ENCODE assay signal across 24 mouse cellular contexts in the genomic region with DNA sequence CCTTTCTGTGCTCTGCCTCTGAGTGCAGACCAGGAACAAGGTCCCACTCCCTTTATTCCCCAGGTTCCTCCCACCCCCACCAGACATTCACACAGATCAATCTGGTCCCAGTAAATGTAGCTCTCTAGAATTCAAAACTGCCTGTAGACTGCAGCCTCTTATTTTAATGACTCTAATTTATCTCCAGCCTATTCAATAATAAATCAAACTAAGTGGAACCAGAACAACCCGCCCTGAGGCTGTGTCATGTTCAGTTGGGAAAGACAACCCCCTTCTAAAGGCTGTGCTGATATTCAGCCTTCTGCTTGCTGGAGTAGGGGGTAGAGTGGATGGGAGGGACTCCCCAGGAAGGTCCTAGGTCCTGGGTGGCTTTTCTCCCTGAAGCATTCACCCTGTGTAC.
DNase-seq lines count a peak whose midpoint lies in the region; ATAC-seq and TF ChIP-seq lines count a peak whose summit lies in the region.
"Had no signal": no experiment of that assay in that cellular context is flagged by ENCODE, and none has a peak within 500 bp of the region (broad histone marks: within the 10 kb centered on the region; RNA-seq: fewer than 3 reads in every experiment).

No protein-coding gene starts in this region.

- no peaks in the 10 kb centered on the region for H3K4me1 ChIP-seq in hindbrain, embryonic 11.5 days (replicated peaks; ENCODE audit: control insufficient read depth, insufficient read depth, low read length)
- H3K4me1 ChIP-seq in hindbrain, embryonic 12.5 days, result no peaks in the 10 kb centered on the region
- no peaks in the 10 kb centered on the region for H3K4me1 ChIP-seq in kidney, postnatal 0 days (replicated peaks; ENCODE audit: insufficient read depth, low read length)
- H3K4me1 ChIP-seq in kidney, adult 2 months (ENCODE audit: control insufficient read depth, insufficient read depth, low read length), result no peaks in the 10 kb centered on the region
- H3K4me1 ChIP-seq: embryonic facial prominence, embryonic 15.5 days; heart, embryonic 12.5 days; hindbrain, embryonic 13.5 days; intestine, embryonic 15.5 days; liver, embryonic 13.5 days; midbrain, embryonic 13.5 days; neural tube, embryonic 13.5 days had no signal

- peak; percentile 6 for DNase-seq in adrenal gland, postnatal 10 days
- no peak for DNase-seq in adrenal gland, postnatal 4 days (ENCODE audit: low spot score in 2 of 2)
- no peak for DNase-seq in hindbrain, embryonic 11.5 days (ENCODE audit: low spot score)
- DNase-seq in kidney, postnatal 0 days (ENCODE audit: low spot score), result peak; percentile 77
- DNase-seq in kidney, adult 2 months, result no peak
- DNase-seq in mesoderm, embryonic 11.5 days (ENCODE audit: low read depth, low spot score), result peak; percentile 51
- no peak for DNase-seq in cerebellum, adult 11-12 months
- DNase-seq: cerebellum, adult 9-11 months; gastrocnemius, postnatal 10 days; heart, postnatal 10 days; liver, embryonic 13.5 days; lung, adult 2 months; lung, postnatal 14 days; thymus, adult 18-20 months; thymus, postnatal 36 days had no signal

- no peaks in the 10 kb centered on the region for H3K27me3 ChIP-seq in hindbrain, embryonic 11.5 days (ENCODE audit: control insufficient read depth, insufficient read depth, low read length)
- no peaks in the 10 kb centered on the region for H3K27me3 ChIP-seq in hindbrain, embryonic 12.5 days
- H3K27me3 ChIP-seq in kidney, postnatal 0 days (ENCODE audit: insufficient read depth, low read length), result no peaks in the 10 kb centered on the region
- no peaks in the 10 kb centered on the region; the same call in 1 of the 2 replicates for H3K27me3 ChIP-seq in kidney, adult 2 months (replicated peaks; ENCODE audit: control insufficient read depth, insufficient read depth, low read length)
- H3K27me3 ChIP-seq: embryonic facial prominence, embryonic 15.5 days; heart, embryonic 12.5 days; hindbrain, embryonic 13.5 days; intestine, embryonic 15.5 days; liver, embryonic 13.5 days; midbrain, embryonic 13.5 days; neural tube, embryonic 13.5 days had no signal

- no peaks in the 10 kb centered on the region for H3K9me3 ChIP-seq in hindbrain, embryonic 11.5 days (ENCODE audit: control insufficient read depth, low read length)
- no peaks in the 10 kb centered on the region for H3K9me3 ChIP-seq in hindbrain, embryonic 12.5 days (replicated peaks)
- H3K9me3 ChIP-seq in kidney, postnatal 0 days (replicated peaks; ENCODE audit: low read length), result no peaks in the 10 kb centered on the region
- H3K9me3 ChIP-seq: embryonic facial prominence, embryonic 15.5 days; hindbrain, embryonic 13.5 days; intestine, embryonic 15.5 days; liver, embryonic 13.5 days; neural tube, embryonic 13.5 days had no signal

- TF ChIP-seq POLR2A in kidney, adult 2 months (IDR thresholded peaks at IDR 0.05; ENCODE audit: low read depth, low read length), result no peak

- H3K9ac ChIP-seq in hindbrain, embryonic 11.5 days (ENCODE audit: low read depth, low read length), result no peak overlapping the region
- H3K9ac ChIP-seq in hindbrain, embryonic 12.5 days, result no peak overlapping the region
- H3K9ac ChIP-seq in kidney, postnatal 0 days (ENCODE audit: low read depth, low read length), result no peak overlapping the region
- H3K9ac ChIP-seq: embryonic facial prominence, embryonic 15.5 days; heart, embryonic 12.5 days; hindbrain, embryonic 13.5 days; intestine, embryonic 15.5 days; liver, embryonic 13.5 days; midbrain, embryonic 13.5 days; neural tube, embryonic 13.5 days had no signal

- 93% methylated on average over 1 of the region's 1 CpGs for whole genome bisulfite sequencing in hindbrain, embryonic 11.5 days
- 69% methylated on average over 1 of the region's 1 CpGs for WGBS in hindbrain, embryonic 12.5 days
- 24% methylated on average over 1 of the region's 1 CpGs for WGBS in kidney, postnatal 0 days
- 23% methylated on average over 1 of the region's 1 CpGs for WGBS in kidney, adult 2 months

- H3K36me3 ChIP-seq in hindbrain, embryonic 11.5 days (ENCODE audit: control insufficient read depth, insufficient read depth, low read length), result no peaks in the 10 kb centered on the region
- H3K36me3 ChIP-seq in hindbrain, embryonic 12.5 days, result no peaks in the 10 kb centered on the region
- H3K36me3 ChIP-seq in kidney, postnatal 0 days (ENCODE audit: insufficient read depth, low read length), result no peaks in the 10 kb centered on the region
- H3K36me3 ChIP-seq in kidney, adult 2 months (ENCODE audit: control insufficient read depth, insufficient read depth, low read length), result no peaks in the 10 kb centered on the region
- H3K36me3 ChIP-seq: embryonic facial prominence, embryonic 15.5 days; heart, embryonic 12.5 days; hindbrain, embryonic 13.5 days; intestine, embryonic 15.5 days; liver, embryonic 13.5 days; midbrain, embryonic 13.5 days; neural tube, embryonic 13.5 days had no signal

- peak; percentile 21; the same call in 1 of the 2 replicates for ATAC-seq in hindbrain, embryonic 11.5 days (ENCODE audit: low FRiP score)
- no peak for ATAC-seq in hindbrain, embryonic 12.5 days (ENCODE audit: low FRiP score)
- peak; percentile 46; the same call in 1 of the 2 replicates for ATAC-seq in kidney, postnatal 0 days (replicated peaks; ENCODE audit: low FRiP score, low read depth)
- ATAC-seq: CD4-positive, CD25-positive, alpha-beta regulatory T cell, adult 4 months; forebrain, embryonic 14.5 days; intestine, embryonic 15.5 days; midbrain, embryonic 13.5 days had no signal

- no peak overlapping the region for H3K4me3 ChIP-seq in hindbrain, embryonic 11.5 days (ENCODE audit: low read depth, low read length)
- no peak overlapping the region for H3K4me3 ChIP-seq in hindbrain, embryonic 12.5 days
- H3K4me3 ChIP-seq in kidney, postnatal 0 days (replicated peaks; ENCODE audit: low read depth, low read length), result no peak overlapping the region
- H3K4me3 ChIP-seq in kidney, adult 2 months (ENCODE audit: insufficient read depth, low read depth, low read length), result no peak overlapping the region
- H3K4me3 ChIP-seq: embryonic facial prominence, embryonic 15.5 days; heart, embryonic 12.5 days; hindbrain, embryonic 13.5 days; intestine, embryonic 15.5 days; liver, embryonic 13.5 days; midbrain, embryonic 13.5 days; neural tube, embryonic 13.5 days had no signal

- no peak overlapping the region for H3K27ac ChIP-seq in hindbrain, embryonic 11.5 days (ENCODE audit: low read depth, low read length)
- no peak overlapping the region for H3K27ac ChIP-seq in hindbrain, embryonic 12.5 days
- H3K27ac ChIP-seq in kidney, postnatal 0 days, result no peak overlapping the region
- H3K27ac ChIP-seq in kidney, adult 2 months (ENCODE audit: insufficient read depth, low read depth, low read length), result no peak overlapping the region
- H3K27ac ChIP-seq: embryonic facial prominence, embryonic 15.5 days; hindbrain, embryonic 13.5 days; intestine, embryonic 15.5 days; liver, embryonic 13.5 days; midbrain, embryonic 13.5 days; neural tube, embryonic 13.5 days had no signal

- H3K4me2 ChIP-seq in hindbrain, embryonic 11.5 days (replicated peaks; ENCODE audit: low read depth, low read length), result no peak overlapping the region
- no peak overlapping the region for H3K4me2 ChIP-seq in hindbrain, embryonic 12.5 days (replicated peaks)
- H3K4me2 ChIP-seq in kidney, postnatal 0 days (ENCODE audit: low read length), result no peak overlapping the region
- H3K4me2 ChIP-seq: embryonic facial prominence, embryonic 15.5 days; heart, embryonic 12.5 days; hindbrain, embryonic 13.5 days; intestine, embryonic 15.5 days; liver, embryonic 13.5 days; midbrain, embryonic 13.5 days; neural tube, embryonic 13.5 days had no signal

- no peak for TF ChIP-seq CTCF in kidney, postnatal 0 days (IDR thresholded peaks at IDR 0.05; ENCODE audit: low read depth)
- TF ChIP-seq CTCF in kidney, adult 2 months (conservative IDR thresholded peaks at IDR 0.05; ENCODE audit: insufficient read depth, insufficient read length, low read depth, low read length), result no peak

Comparison
In these comparisons a context has a peak if more than half of its experiments do, and no peak if none do; other contexts are left out.
1. DNase-seq: peak in adrenal gland, postnatal 10 days (single experiment), kidney, postnatal 0 days (single experiment) and mesoderm, embryonic 11.5 days (single experiment); none in adrenal gland, postnatal 4 days (0 of 2), hindbrain, embryonic 11.5 days (single experiment), kidney, adult 2 months (single experiment) and cerebellum, adult 11-12 months (single experiment).